ENCODE assay signal across 25 mouse cellular contexts in the genomic region with DNA sequence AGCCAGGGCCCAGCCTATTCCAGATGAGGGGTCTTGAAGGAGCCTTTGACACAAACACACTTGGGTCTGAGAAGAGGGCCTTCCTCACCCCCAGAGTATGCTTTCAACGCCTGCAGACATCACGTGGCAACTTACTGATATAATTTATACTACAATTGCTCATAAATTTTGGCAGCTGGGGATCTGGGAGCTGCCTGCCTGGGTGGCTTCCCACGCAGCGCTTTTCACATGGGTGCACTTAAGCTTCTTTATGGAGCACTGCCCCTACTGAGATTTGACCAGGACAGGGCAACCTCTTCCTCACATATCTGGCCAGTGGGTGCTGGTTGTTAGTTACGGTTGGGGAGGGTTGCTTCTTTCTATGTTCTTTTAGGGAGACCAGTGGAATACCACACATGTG.
DNase-seq lines count a peak whose midpoint lies in the region; ATAC-seq and TF ChIP-seq lines count a peak whose summit lies in the region.
"Had no signal": no experiment of that assay in that cellular context is flagged by ENCODE, and none has a peak within 500 bp of the region (broad histone marks: within the 10 kb centered on the region; RNA-seq: fewer than 3 reads in every experiment).

No protein-coding gene starts in this region.

- WGBS in kidney, postnatal 0 days: 29% methylated on average over 5 of the region's 5 CpGs
- 84% methylated on average over 5 of the region's 5 CpGs for WGBS in midbrain, embryonic 11.5 days
- WGBS in midbrain, embryonic 10.5 days: 80% methylated on average over 5 of the region's 5 CpGs
- 52% methylated on average over 5 of the region's 5 CpGs for WGBS in intestine, embryonic 16.5 days

- no peak for TF ChIP-seq CTCF in kidney, postnatal 0 days (IDR thresholded peaks at IDR 0.05; ENCODE audit: low read depth)
- TF ChIP-seq CTCF in layer of hippocampus, adult 2 months (conservative IDR thresholded peaks at IDR 0.05): no peak

- no peak for ATAC-seq in kidney, postnatal 0 days (replicated peaks; ENCODE audit: low FRiP score, low read depth)
- no peak for ATAC-seq in midbrain, embryonic 11.5 days (ENCODE audit: low FRiP score)
- no peak for ATAC-seq in intestine, embryonic 16.5 days
- ATAC-seq: forebrain, embryonic 13.5 days; midbrain, embryonic 13.5 days had no signal

- no peak overlapping the region for H3K4me3 ChIP-seq in kidney, postnatal 0 days (replicated peaks; ENCODE audit: low read depth, low read length)
- H3K4me3 ChIP-seq in midbrain, embryonic 11.5 days (ENCODE audit: low read depth, low read length): no peak overlapping the region
- H3K4me3 ChIP-seq in midbrain, embryonic 10.5 days: no peak overlapping the region
- no peak overlapping the region for H3K4me3 ChIP-seq in layer of hippocampus, adult 2 months
- no peak overlapping the region for H3K4me3 ChIP-seq in intestine, embryonic 16.5 days (ENCODE audit: low read length)
- H3K4me3 ChIP-seq: embryonic facial prominence, embryonic 13.5 days; forebrain, embryonic 13.5 days; heart, adult 2 months; heart, embryonic 13.5 days; hindbrain, embryonic 12.5 days; liver, embryonic 13.5 days; midbrain, embryonic 13.5 days had no signal

- no peak overlapping the region for H3K27ac ChIP-seq in kidney, postnatal 0 days
- no peak overlapping the region for H3K27ac ChIP-seq in midbrain, embryonic 11.5 days (ENCODE audit: low read depth, low read length)
- H3K27ac ChIP-seq in midbrain, embryonic 10.5 days (replicated peaks): no peak overlapping the region
- H3K27ac ChIP-seq in layer of hippocampus, adult 2 months: peak overlapping the region; percentile 65
- no peak overlapping the region for H3K27ac ChIP-seq in intestine, embryonic 16.5 days (ENCODE audit: low read length)
- H3K27ac ChIP-seq: embryonic facial prominence, embryonic 13.5 days; forebrain, embryonic 13.5 days; heart, adult 2 months; heart, embryonic 13.5 days; hindbrain, embryonic 12.5 days; liver, embryonic 13.5 days; midbrain, embryonic 13.5 days had no signal

- H3K36me3 ChIP-seq in kidney, postnatal 0 days (ENCODE audit: insufficient read depth, low read length): no peaks in the 10 kb centered on the region
- H3K36me3 ChIP-seq in midbrain, embryonic 11.5 days (ENCODE audit: control insufficient read depth, insufficient read depth, low read length): no peaks in the 10 kb centered on the region
- no peaks in the 10 kb centered on the region for H3K36me3 ChIP-seq in midbrain, embryonic 10.5 days
- H3K36me3 ChIP-seq in intestine, embryonic 16.5 days (ENCODE audit: control insufficient read depth, insufficient read depth, low read length): no peaks in the 10 kb centered on the region
- H3K36me3 ChIP-seq: embryonic facial prominence, embryonic 13.5 days; heart, embryonic 13.5 days; hindbrain, embryonic 12.5 days; liver, embryonic 13.5 days; midbrain, embryonic 13.5 days had no signal

- no peaks in the 10 kb centered on the region for H3K27me3 ChIP-seq in kidney, postnatal 0 days (ENCODE audit: insufficient read depth, low read length)
- H3K27me3 ChIP-seq in midbrain, embryonic 11.5 days (ENCODE audit: control insufficient read depth, insufficient read depth, low read length): no peaks in the 10 kb centered on the region
- H3K27me3 ChIP-seq in midbrain, embryonic 10.5 days (ENCODE audit: low read depth, poor library complexity, severe bottlenecking): no peaks in the 10 kb centered on the region
- no peaks in the 10 kb centered on the region for H3K27me3 ChIP-seq in intestine, embryonic 16.5 days (replicated peaks; ENCODE audit: control insufficient read depth, insufficient read depth, low read length)
- H3K27me3 ChIP-seq: embryonic facial prominence, embryonic 13.5 days; forebrain, embryonic 13.5 days; heart, embryonic 13.5 days; hindbrain, embryonic 12.5 days; liver, embryonic 13.5 days; midbrain, embryonic 13.5 days had no signal

- no peaks in the 10 kb centered on the region for H3K9me3 ChIP-seq in kidney, postnatal 0 days (replicated peaks; ENCODE audit: low read length)
- no peaks in the 10 kb centered on the region for H3K9me3 ChIP-seq in midbrain, embryonic 11.5 days (ENCODE audit: control insufficient read depth, low read length)
- no peaks in the 10 kb centered on the region for H3K9me3 ChIP-seq in midbrain, embryonic 10.5 days (replicated peaks)
- H3K9me3 ChIP-seq in intestine, embryonic 16.5 days (ENCODE audit: control insufficient read depth, low read length): no peaks in the 10 kb centered on the region
- H3K9me3 ChIP-seq: embryonic facial prominence, embryonic 13.5 days; forebrain, embryonic 13.5 days; heart, embryonic 13.5 days; hindbrain, embryonic 12.5 days; liver, embryonic 13.5 days; midbrain, embryonic 13.5 days had no signal

- intact Hi-C loops in left cerebral cortex, postnatal 36 days (cut with DNase I): no loop called here

- no peak overlapping the region for H3K4me2 ChIP-seq in kidney, postnatal 0 days (ENCODE audit: low read length)
- H3K4me2 ChIP-seq in midbrain, embryonic 11.5 days: no peak overlapping the region
- H3K4me2 ChIP-seq in intestine, embryonic 16.5 days (ENCODE audit: low read depth, low read length): no peak overlapping the region
- H3K4me2 ChIP-seq: embryonic facial prominence, embryonic 13.5 days; forebrain, embryonic 13.5 days; heart, embryonic 13.5 days; hindbrain, embryonic 12.5 days; liver, embryonic 13.5 days; midbrain, embryonic 13.5 days had no signal

- peak; percentile 34 for DNase-seq in kidney, postnatal 0 days (ENCODE audit: low spot score)
- no peak for DNase-seq in kidney, postnatal 14 days
- DNase-seq in midbrain, embryonic 11.5 days (ENCODE audit: low spot score, missing footprints): peak; percentile 62
- DNase-seq in midbrain, embryonic 10.5 days (ENCODE audit: low spot score): no peak
- peak; percentile 39 to 54 for DNase-seq in layer of hippocampus, adult 2 months (ENCODE audit: low spot score in 2 of 2)
- peak; percentile 35 to 55 for DNase-seq in left cerebral cortex, postnatal 36 days (ENCODE audit: low spot score in 2 of 2)
- no peak for DNase-seq in cerebellum, adult 9-11 months
- DNase-seq: cerebellum, adult 18-20 months; cerebellum, postnatal 36 days; embryo, embryonic 11 days; gastrocnemius, postnatal 14 days; heart, postnatal 14 days; kidney, adult 18-20 months; kidney, postnatal 10 days; liver, embryonic 13.5 days; lung, adult 2 months; lung, postnatal 14 days; spleen, adult 18-20 months had no signal

- H3K9ac ChIP-seq in kidney, postnatal 0 days (ENCODE audit: low read depth, low read length): no peak overlapping the region
- no peak overlapping the region for H3K9ac ChIP-seq in midbrain, embryonic 11.5 days (ENCODE audit: low read length)
- H3K9ac ChIP-seq in intestine, embryonic 16.5 days (ENCODE audit: low read depth, low read length): no peak overlapping the region
- H3K9ac ChIP-seq: embryonic facial prominence, embryonic 13.5 days; forebrain, embryonic 13.5 days; heart, embryonic 13.5 days; hindbrain, embryonic 12.5 days; liver, embryonic 13.5 days; midbrain, embryonic 13.5 days had no signal

- H3K4me1 ChIP-seq in kidney, postnatal 0 days (replicated peaks; ENCODE audit: insufficient read depth, low read length): no peaks in the 10 kb centered on the region; the same call in 1 of the 2 replicates
- peaks cover 4% of the 10 kb centered on the region; the same call in 1 of the 2 replicates for H3K4me1 ChIP-seq in midbrain, embryonic 11.5 days (ENCODE audit: control insufficient read depth, insufficient read depth, low read length)
- H3K4me1 ChIP-seq in midbrain, embryonic 10.5 days: peaks cover 25% of the 10 kb centered on the region
- H3K4me1 ChIP-seq in intestine, embryonic 16.5 days (ENCODE audit: control insufficient read depth, insufficient read depth, low read length): peaks cover 10% of the 10 kb centered on the region
- H3K4me1 ChIP-seq: embryonic facial prominence, embryonic 13.5 days; heart, embryonic 13.5 days; liver, embryonic 13.5 days had no signal

Comparison
In these comparisons a context has a peak if more than half of its experiments do, and no peak if none do; other contexts are left out.
1. DNase-seq: peak in kidney, postnatal 0 days (single experiment), midbrain, embryonic 11.5 days (single experiment), layer of hippocampus, adult 2 months (2 of 2) and left cerebral cortex, postnatal 36 days (2 of 2); none in kidney, postnatal 14 days (single experiment), midbrain, embryonic 10.5 days (single experiment) and cerebellum, adult 9-11 months (single experiment).